Mouse (Mus musculus) limb, embryonic 13.5 days (tissue): ENCODE results near the gene Camk1. TPM values are rescaled to one million over a fixed set of nuclear protein-coding genes. Genes with fewer than 3 reads are reported as not detected.
A peak's percentile ranks its signal among the peaks of the same experiment; 100 is the strongest.

Experiments used
- ATAC-seq: fragments of 200-750 bp; cut with Nextera tagmentation; 2 replicates; pipeline ENCODE4 v1.8.0; 2017; ENCODE audit warnings: low read depth, moderate number of reproducible peaks, moderate TSS enrichment; ENCODE audit not compliant: low FRiP score
- H3K27ac ChIP-seq: fragments of 300-500 bp; sonication (generic); 2 replicates; pipeline ENCODE4 v1.5.1; 2015; ENCODE audit warnings: inconsistent platforms, mild to moderate bottlenecking, moderate library complexity
- H3K27me3 ChIP-seq: fragments of 300-500 bp; sonication (generic); 2 replicates; pipeline ENCODE4 v1.6.1; 2015; ENCODE audit warnings: mild to moderate bottlenecking, inconsistent platforms
- H3K36me3 ChIP-seq: fragments of 300-500 bp; sonication (generic); 2 replicates; pipeline ENCODE4 v1.6.1; 2015; ENCODE audit warnings: inconsistent platforms, mild to moderate bottlenecking, moderate library complexity
- H3K4me1 ChIP-seq: fragments of 300-500 bp; sonication (generic); 2 replicates; pipeline ENCODE4 v1.6.1; 2015; ENCODE audit warnings: inconsistent platforms
- H3K4me2 ChIP-seq: fragments of 300-500 bp; sonication (generic); replicated peaks from 2 replicates; pipeline ENCODE4 v1.6.1; 2015; ENCODE audit warnings: inconsistent platforms, mild to moderate bottlenecking, moderate library complexity
- H3K4me3 ChIP-seq: fragments of 300-500 bp; sonication (generic); 2 replicates; pipeline ENCODE4 v1.5.1; 2015; ENCODE audit warnings: moderate library complexity, mild to moderate bottlenecking, inconsistent platforms
- H3K9ac ChIP-seq: fragments of 300-500 bp; sonication (generic); 2 replicates; pipeline ENCODE4 v1.6.1; 2015; ENCODE audit warnings: mild to moderate bottlenecking, inconsistent platforms
- H3K9me3 ChIP-seq: fragments of 300-500 bp; sonication (generic); 2 replicates; pipeline ENCODE4 v1.6.1; 2016; ENCODE audit warnings: inconsistent platforms
- WGBS: fragments of 180-500 bp; shearing (Covaris S2); methylation state at CpG from one replicate; pipeline ENCODE4 v1.1.7; 2015; 5-methylcytosine and 5-hydroxymethylcytosine counted together
- polyA plus RNA-seq: library from polyadenylated mRNA; unstranded; fragments of >200 nt; fragmentation: Nextera tagmentation; extraction: Ambion mirVana; gene quantifications from 2 replicates; pipeline ENCODE4 v1.2.1, GENCODE M21; 2015

Camk1 gene
- polyA plus RNA-seq: 97.9 and 100 TPM in 2 replicates

GRCm38 (mm10) chr6:113343177-113344092 is at the start of gene Camk1:
Gene Camk1, minus strand, starts transcription at chr6:113343984.
- H3K4me1 ChIP-seq: peaks cover 25% of the 10 kb centered on the region
- 0 out of 2 replicates have a peak within 1 kb of the TSS, but pooled peaks have one; percentile 28 for H3K27ac ChIP-seq
- 14% methylated on average over 32 of the region's 32 CpGs for WGBS
- H3K27me3 ChIP-seq: no peaks in the 10 kb centered on the region
- no peaks in the 10 kb centered on the region for H3K9me3 ChIP-seq
- peaks cover 28% of the 10 kb centered on the region for H3K36me3 ChIP-seq
- ATAC-seq: peak; percentile 87
- H3K9ac ChIP-seq: peak within 1 kb of the TSS; percentile 79
- H3K4me2 ChIP-seq: peak within 1 kb of the TSS; percentile 72
- H3K4me3 ChIP-seq: peak within 1 kb of the TSS; percentile 62

- Histone ChIP-seq H3K27me3 (no peaks in the 10 kb centered on the region), H3K4me1 (peaks cover 26% of the 10 kb centered on the region), H3K27ac (peak overlapping the region; percentile 39; the same call in 1 of the 2 replicates), H3K4me3 (peak overlapping the region; percentile 54), H3K9me3 (no peaks in the 10 kb centered on the region), H3K4me2 (peak overlapping the region; percentile 91), H3K36me3 (peaks cover 46% of the 10 kb centered on the region), H3K9ac (peak overlapping the region; percentile 79)
- peak; percentile 78 for ATAC-seq
- under 1% methylated on average over 46 of the region's 51 CpGs for WGBS
Measured at GRCm38 (mm10) chr6:113392387-113393071, 48.7 kb upstream of the Camk1 start.

- no peak overlapping the region for H3K27ac ChIP-seq
Measured at GRCm38 (mm10) chr6:113392015-113392386, 48.2 kb upstream of the Camk1 start.

GRCm38 (mm10) chr6:113390715-113391114 is 46.9 kb upstream of the Camk1 start:
- H3K4me1 ChIP-seq: peaks cover 26% of the 10 kb centered on the region
- H3K36me3 ChIP-seq: peaks cover 57% of the 10 kb centered on the region
- no peak overlapping the region for H3K27ac ChIP-seq
- H3K27me3 ChIP-seq: no peaks in the 10 kb centered on the region
- WGBS: 92% methylated on average over 3 of the region's 3 CpGs
- no peak overlapping the region for H3K4me2 ChIP-seq
- no peak for ATAC-seq
- H3K4me3 ChIP-seq: no peak overlapping the region
- no peaks in the 10 kb centered on the region for H3K9me3 ChIP-seq
- H3K9ac ChIP-seq: no peak overlapping the region

More at GRCm38 (mm10) chr6:113392015-113392386, 48.2 kb upstream of the Camk1 start:
- Histone ChIP-seq H3K27me3 (no peaks in the 10 kb centered on the region), H3K9ac (peak overlapping the region; percentile 79), H3K36me3 (peaks cover 51% of the 10 kb centered on the region), H3K9me3 (no peaks in the 10 kb centered on the region), H3K4me3 (peak overlapping the region; percentile 54), H3K4me2 (peak overlapping the region; percentile 91), H3K4me1 (peaks cover 26% of the 10 kb centered on the region)
- WGBS: 32% methylated on average over 10 of the region's 10 CpGs
- ATAC-seq: 0 out of 2 replicates have a peak, but pooled peaks have one; percentile 9

GRCm38 (mm10) chr6:113388960-113389359 is 45.2 kb upstream of the Camk1 start, which contains the start of gene Ttll3:
Gene Ttll3, plus strand, starts transcription at chr6:113389260.
- Histone ChIP-seq H3K27ac (peak within 1 kb of the TSS; percentile 48), H3K4me2 (no peak within 1 kb of the TSS), H3K9me3 (no peaks in the 10 kb centered on the region), H3K27me3 (no peaks in the 10 kb centered on the region), H3K4me1 (peaks cover 26% of the 10 kb centered on the region), H3K9ac (0 out of 2 replicates have a peak within 1 kb of the TSS, but pooled peaks have one; percentile 8), H3K4me3 (no peak within 1 kb of the TSS), H3K36me3 (peaks cover 65% of the 10 kb centered on the region)
- WGBS: 77% methylated on average over 8 of the region's 8 CpGs
- no peak for ATAC-seq

- Histone ChIP-seq H3K27me3 (no peaks in the 10 kb centered on the region), H3K4me3 (no peak overlapping the region), H3K4me1 (0 out of 2 replicates have a peak, but pooled peaks cover 7% of the 10 kb centered on the region), H3K27ac (no peak overlapping the region), H3K4me2 (no peak overlapping the region), H3K9me3 (no peaks in the 10 kb centered on the region), H3K9ac (no peak overlapping the region), H3K36me3 (peaks cover 92% of the 10 kb centered on the region)
- ATAC-seq: no peak
- WGBS: 59% methylated on average over 3 of the region's 3 CpGs
Measured at GRCm38 (mm10) chr6:113386025-113386424, 42.2 kb upstream of the Camk1 start.

GRCm38 (mm10) chr6:113385160-113385714 is 41.5 kb upstream of the Camk1 start:
- Histone ChIP-seq H3K27ac (no peak overlapping the region), H3K4me1 (0 out of 2 replicates have a peak, but pooled peaks cover 6% of the 10 kb centered on the region), H3K9me3 (no peaks in the 10 kb centered on the region), H3K4me2 (no peak overlapping the region), H3K9ac (no peak overlapping the region), H3K27me3 (no peaks in the 10 kb centered on the region), H3K36me3 (peaks cover 92% of the 10 kb centered on the region), H3K4me3 (no peak overlapping the region)
- 90% methylated on average over 11 of the region's 11 CpGs for WGBS
- no peak for ATAC-seq

GRCm38 (mm10) chr6:113384351-113384927 is 40.7 kb upstream of the Camk1 start:
- no peaks in the 10 kb centered on the region for H3K27me3 ChIP-seq
- H3K27ac ChIP-seq: no peak overlapping the region
- no peak overlapping the region for H3K9ac ChIP-seq
- peaks cover 86% of the 10 kb centered on the region for H3K36me3 ChIP-seq
- ATAC-seq: no peak
- H3K4me1 ChIP-seq: peaks cover 2% of the 10 kb centered on the region
- no peak overlapping the region for H3K4me2 ChIP-seq
- no peaks in the 10 kb centered on the region for H3K9me3 ChIP-seq
- no peak overlapping the region for H3K4me3 ChIP-seq
- 88% methylated on average over 8 of the region's 8 CpGs for WGBS

GRCm38 (mm10) chr6:113380480-113380879 is 36.7 kb upstream of the Camk1 start:
- no peak overlapping the region for H3K27ac ChIP-seq
- ATAC-seq: no peak
- WGBS: 92% methylated on average over 11 of the region's 11 CpGs
- no peaks in the 10 kb centered on the region for H3K27me3 ChIP-seq
- H3K9ac ChIP-seq: no peak overlapping the region
- H3K4me1 ChIP-seq: peaks cover 18% of the 10 kb centered on the region
- H3K4me3 ChIP-seq: no peak overlapping the region
- peaks cover 58% of the 10 kb centered on the region for H3K36me3 ChIP-seq
- no peak overlapping the region for H3K4me2 ChIP-seq
- H3K9me3 ChIP-seq: no peaks in the 10 kb centered on the region

GRCm38 (mm10) chr6:113379246-113379645 is 35.5 kb upstream of the Camk1 start:
- Histone ChIP-seq H3K4me1 (peaks cover 18% of the 10 kb centered on the region), H3K36me3 (peaks cover 58% of the 10 kb centered on the region), H3K27me3 (no peaks in the 10 kb centered on the region), H3K4me2 (peak overlapping the region; percentile 96), H3K9me3 (no peaks in the 10 kb centered on the region), H3K9ac (peak overlapping the region; percentile 97), H3K27ac (no peak overlapping the region), H3K4me3 (peak overlapping the region; percentile 99)
- 79% methylated on average over 6 of the region's 6 CpGs for WGBS
- ATAC-seq: no peak

GRCm38 (mm10) chr6:113377496-113378385 is 34.0 kb upstream of the Camk1 start, which contains the start of the genes Tada3 and Arpc4:
Gene Tada3, minus strand, starts transcription at chr6:113377883.
Gene Arpc4, plus strand, starts transcription at chr6:113378115.
- Histone ChIP-seq H3K27me3 (no peaks in the 10 kb centered on the region), H3K4me3 (peak within 1 kb of the TSS; percentile 99), H3K9ac (peak within 1 kb of the TSS; percentile 97), H3K9me3 (no peaks in the 10 kb centered on the region), H3K4me1 (peaks cover 18% of the 10 kb centered on the region), H3K36me3 (peaks cover 58% of the 10 kb centered on the region), H3K27ac (peak within 1 kb of the TSS; percentile 90), H3K4me2 (peak within 1 kb of the TSS; percentile 96)
- ATAC-seq: peak; percentile 96
- under 1% methylated on average over 60 of the region's 61 CpGs for WGBS
